Mouse (Mus musculus) cerebellum, adult 11 months (tissue): ENCODE results near the gene Pde10a.

Source experiments
- DNase-seq: peaks from one replicate; pipeline ENCODE4 v3.0.0; 2022

Gene Pde10a

GRCm38 (mm10) chr17:8525225-8525721 is at the start of gene Pde10a:
Gene Pde10a (plus strand): TSS chr17:8525372.
- DNase-seq, result peak; percentile 74

GRCm38 (mm10) chr17:8478554-8478953 is 46.6 kb upstream of the Pde10a start:
- DNase-seq, result no peak

GRCm38 (mm10) chr17:8479493-8480128 is 45.6 kb upstream of the Pde10a start:
- no peak for DNase-seq

- no peak for DNase-seq
Observed at GRCm38 (mm10) chr17:8481797-8482196, 43.4 kb upstream of the Pde10a start.

- no peak for DNase-seq
Observed at GRCm38 (mm10) chr17:8482876-8483275, 42.3 kb upstream of the Pde10a start.

- DNase-seq, result no peak
Observed at GRCm38 (mm10) chr17:8484246-8484645, 40.9 kb upstream of the Pde10a start.

- no peak for DNase-seq
Observed at GRCm38 (mm10) chr17:8485146-8485545, 40.0 kb upstream of the Pde10a start.

- peak; percentile 70 for DNase-seq
Observed at GRCm38 (mm10) chr17:8487824-8488223, 37.3 kb upstream of the Pde10a start.

- no peak for DNase-seq
Observed at GRCm38 (mm10) chr17:8490971-8491370, 34.2 kb upstream of the Pde10a start.

- no peak for DNase-seq
Observed at GRCm38 (mm10) chr17:8493461-8493860, 31.7 kb upstream of the Pde10a start.

- no peak for DNase-seq
Observed at GRCm38 (mm10) chr17:8498151-8498550, 27.0 kb upstream of the Pde10a start.

- DNase-seq, result no peak
Observed at GRCm38 (mm10) chr17:8498655-8499054, 26.5 kb upstream of the Pde10a start.

- no peak for DNase-seq
Observed at GRCm38 (mm10) chr17:8499564-8500117, 25.5 kb upstream of the Pde10a start.

- DNase-seq, result no peak
Observed at GRCm38 (mm10) chr17:8504381-8504780, 20.8 kb upstream of the Pde10a start.

- DNase-seq, result peak; percentile 94
Observed at GRCm38 (mm10) chr17:8505669-8506426, 19.3 kb upstream of the Pde10a start.

GRCm38 (mm10) chr17:8506726-8507125 is 18.4 kb upstream of the Pde10a start:
- DNase-seq, result no peak

GRCm38 (mm10) chr17:8507654-8508053 is 17.5 kb upstream of the Pde10a start:
- no peak for DNase-seq

GRCm38 (mm10) chr17:8508305-8509141 is 16.6 kb upstream of the Pde10a start:
- DNase-seq, result peak; percentile 66

GRCm38 (mm10) chr17:8516006-8516405 is 9.2 kb upstream of the Pde10a start:
- no peak for DNase-seq

- peak; percentile 58 for DNase-seq
Observed at GRCm38 (mm10) chr17:8523986-8524385, 1.2 kb upstream of the Pde10a start.

GRCm38 (mm10) chr17:8524387-8525165 is 596 bp upstream of the Pde10a start:
- DNase-seq, result peak; percentile 90
